10 mouse cellular contexts compared by ENCODE assay signal in genomic region chr6:37375452-37375851, GRCm38 (mm10).
DNase-seq lines count a peak whose midpoint lies in the region; ATAC-seq lines count a peak whose summit lies in the region.
"Had no signal": no experiment of that assay in that cellular context is flagged by ENCODE, and none has a peak within 500 bp of the region (broad histone marks: within the 10 kb centered on the region; RNA-seq: fewer than 3 reads in every experiment).

No protein-coding gene starts in this region.

- peak; percentile 55; the same call in 1 of the 2 replicates for ATAC-seq in embryonic facial prominence, embryonic 14.5 days (ENCODE audit: low read depth)
- peak; percentile 63; the same call in 1 of the 2 replicates for ATAC-seq in hindbrain, embryonic 15.5 days (ENCODE audit: low FRiP score, low read depth)
- ATAC-seq in activated CD4-positive, CD25-positive, alpha-beta regulatory T cell, adult 4 months = no peak
- ATAC-seq: liver, embryonic 12.5 days had no signal

- peak overlapping the region; percentile 36; the same call in 1 of the 2 replicates for H3K27ac ChIP-seq in embryonic facial prominence, embryonic 14.5 days (replicated peaks; ENCODE audit: low read depth, low read length)
- peak overlapping the region; percentile 43 for H3K27ac ChIP-seq in hindbrain, embryonic 15.5 days (replicated peaks)
- H3K27ac ChIP-seq: liver, embryonic 12.5 days had no signal

- DNase-seq in kidney, postnatal 10 days = peak; percentile 79
- DNase-seq in kidney, adult 11 months = no peak
- DNase-seq in embryonic facial prominence, embryonic 14.5 days (ENCODE audit: low spot score) = no peak
- DNase-seq in gastrocnemius, postnatal 25 days = peak; percentile 37
- DNase-seq in spleen, postnatal 10 days (ENCODE audit: low spot score in 2 of 2) = no peak
- DNase-seq: right cerebral cortex, postnatal 25 days; thymus, postnatal 4 days had no signal

- peaks cover 6% of the 10 kb centered on the region; the same call in 1 of the 2 replicates for H3K9me3 ChIP-seq in embryonic facial prominence, embryonic 14.5 days (ENCODE audit: control insufficient read depth, low read length)
- no peaks in the 10 kb centered on the region for H3K9me3 ChIP-seq in hindbrain, embryonic 15.5 days
- H3K9me3 ChIP-seq: liver, embryonic 12.5 days had no signal

- no peak overlapping the region for H3K4me2 ChIP-seq in embryonic facial prominence, embryonic 14.5 days (ENCODE audit: low read depth, low read length)
- H3K4me2 ChIP-seq in hindbrain, embryonic 15.5 days = no peak overlapping the region
- H3K4me2 ChIP-seq: liver, embryonic 12.5 days had no signal

- H3K4me1 ChIP-seq in embryonic facial prominence, embryonic 14.5 days (ENCODE audit: control insufficient read depth, insufficient read depth, low read length) = peaks cover 5% of the 10 kb centered on the region; the same call in 1 of the 2 replicates
- H3K4me1 ChIP-seq in hindbrain, embryonic 15.5 days (replicated peaks) = peaks cover 8% of the 10 kb centered on the region

- H3K9ac ChIP-seq in embryonic facial prominence, embryonic 14.5 days (ENCODE audit: low read depth, low read length) = no peak overlapping the region
- H3K9ac ChIP-seq in hindbrain, embryonic 15.5 days = no peak overlapping the region
- H3K9ac ChIP-seq: liver, embryonic 12.5 days had no signal

- peaks cover 39% of the 10 kb centered on the region for H3K36me3 ChIP-seq in embryonic facial prominence, embryonic 14.5 days (ENCODE audit: control insufficient read depth, insufficient read depth, low read length)
- H3K36me3 ChIP-seq in hindbrain, embryonic 15.5 days = no peaks in the 10 kb centered on the region

- no peaks in the 10 kb centered on the region for H3K27me3 ChIP-seq in embryonic facial prominence, embryonic 14.5 days (replicated peaks; ENCODE audit: control insufficient read depth, insufficient read depth, low read length)
- H3K27me3 ChIP-seq in hindbrain, embryonic 15.5 days = no peaks in the 10 kb centered on the region
- H3K27me3 ChIP-seq: liver, embryonic 12.5 days had no signal

- no peak overlapping the region for H3K4me3 ChIP-seq in embryonic facial prominence, embryonic 14.5 days (ENCODE audit: low read depth, low read length)
- H3K4me3 ChIP-seq in hindbrain, embryonic 15.5 days = no peak overlapping the region
- H3K4me3 ChIP-seq: liver, embryonic 12.5 days had no signal

- WGBS in embryonic facial prominence, embryonic 14.5 days = 67% methylated on average over 10 of the region's 10 CpGs
- WGBS in hindbrain, embryonic 15.5 days = 26% methylated on average over 10 of the region's 10 CpGs

Comparison
In these comparisons a context has a peak if more than half of its experiments do, and no peak if none do; other contexts are left out.
1. DNase-seq: peak in kidney, postnatal 10 days (single experiment) and gastrocnemius, postnatal 25 days (single experiment); none in kidney, adult 11 months (single experiment), embryonic facial prominence, embryonic 14.5 days (single experiment) and spleen, postnatal 10 days (0 of 2).